12 mouse cellular contexts compared by ENCODE assay signal in genomic region chr15:101308440-101309348, GRCm38 (mm10). TPM values are rescaled to one million over a fixed set of nuclear protein-coding genes. Genes with fewer than 3 reads are reported as not detected.
A peak's percentile ranks its signal among the peaks of the same experiment; 100 is the strongest.
DNase-seq lines count a peak whose midpoint lies in the region; ATAC-seq and TF ChIP-seq lines count a peak whose summit lies in the region.
"Had no signal": no experiment of that assay in that cellular context is flagged by ENCODE, and none has a peak within 500 bp of the region (broad histone marks: within the 10 kb centered on the region; RNA-seq: fewer than 3 reads in every experiment).

No protein-coding gene starts in this region.

- no peak for TF ChIP-seq CTCF in stomach, postnatal 0 days (IDR thresholded peaks at IDR 0.05; ENCODE audit: low read depth)
- no peak for TF ChIP-seq CTCF in heart, postnatal 0 days (IDR thresholded peaks at IDR 0.05; ENCODE audit: low read depth)

- no peaks in the 10 kb centered on the region for H3K9me3 ChIP-seq in heart, embryonic 11.5 days (replicated peaks; ENCODE audit: control insufficient read depth, low read length)
- no peaks in the 10 kb centered on the region for H3K9me3 ChIP-seq in stomach, embryonic 14.5 days (ENCODE audit: control insufficient read depth, low read depth, low read length)
- no peaks in the 10 kb centered on the region for H3K9me3 ChIP-seq in stomach, postnatal 0 days (ENCODE audit: control insufficient read depth, low read length)
- no peaks in the 10 kb centered on the region for H3K9me3 ChIP-seq in heart, postnatal 0 days (replicated peaks; ENCODE audit: control insufficient read depth, low read length)
- H3K9me3 ChIP-seq in stomach, embryonic 16.5 days (replicated peaks; ENCODE audit: control insufficient read depth, low read length), result no peaks in the 10 kb centered on the region
- H3K9me3 ChIP-seq: intestine, embryonic 15.5 days; megakaryocyte, embryonic 14.5 days; neural tube, embryonic 12.5 days had no signal

- H3K4me1 ChIP-seq in heart, embryonic 11.5 days (ENCODE audit: control insufficient read depth, insufficient read depth, low read length), result peaks cover 7% of the 10 kb centered on the region
- H3K4me1 ChIP-seq in stomach, embryonic 14.5 days (ENCODE audit: control insufficient read depth, insufficient read depth, low read length), result peaks cover 15% of the 10 kb centered on the region
- 0 out of 2 replicates have a peak, but pooled peaks cover 4% of the 10 kb centered on the region for H3K4me1 ChIP-seq in stomach, postnatal 0 days (replicated peaks; ENCODE audit: control insufficient read depth, insufficient read depth)
- H3K4me1 ChIP-seq in heart, postnatal 0 days (ENCODE audit: control insufficient read depth, insufficient read depth), result 0 out of 2 replicates have a peak, but pooled peaks cover 4% of the 10 kb centered on the region
- H3K4me1 ChIP-seq in stomach, embryonic 16.5 days (ENCODE audit: control insufficient read depth, insufficient read depth, low read length), result peaks cover 13% of the 10 kb centered on the region
- H3K4me1 ChIP-seq: neural tube, embryonic 12.5 days had no signal

- H3K36me3 ChIP-seq in heart, embryonic 11.5 days (ENCODE audit: control insufficient read depth, insufficient read depth, low read length), result no peaks in the 10 kb centered on the region
- H3K36me3 ChIP-seq in stomach, embryonic 14.5 days (ENCODE audit: control insufficient read depth, insufficient read depth, low read length), result no peaks in the 10 kb centered on the region
- H3K36me3 ChIP-seq in stomach, postnatal 0 days (ENCODE audit: control insufficient read depth, insufficient read depth, low read length), result no peaks in the 10 kb centered on the region
- no peaks in the 10 kb centered on the region for H3K36me3 ChIP-seq in heart, postnatal 0 days (replicated peaks; ENCODE audit: control insufficient read depth, insufficient read depth, low read length)
- no peaks in the 10 kb centered on the region for H3K36me3 ChIP-seq in stomach, embryonic 16.5 days (ENCODE audit: control insufficient read depth, insufficient read depth, low read length)
- H3K36me3 ChIP-seq: intestine, embryonic 15.5 days; neural tube, embryonic 12.5 days had no signal

- H3K27me3 ChIP-seq in heart, embryonic 11.5 days (ENCODE audit: control insufficient read depth, insufficient read depth, low read length), result no peaks in the 10 kb centered on the region
- no peaks in the 10 kb centered on the region for H3K27me3 ChIP-seq in stomach, embryonic 14.5 days (ENCODE audit: control insufficient read depth, insufficient read depth, low read length)
- no peaks in the 10 kb centered on the region for H3K27me3 ChIP-seq in stomach, postnatal 0 days (ENCODE audit: control insufficient read depth, insufficient read depth, low read length)
- H3K27me3 ChIP-seq in heart, postnatal 0 days (ENCODE audit: control insufficient read depth, insufficient read depth, low read length), result no peaks in the 10 kb centered on the region
- no peaks in the 10 kb centered on the region for H3K27me3 ChIP-seq in stomach, embryonic 16.5 days (ENCODE audit: control insufficient read depth, insufficient read depth, low read length)
- H3K27me3 ChIP-seq: intestine, embryonic 15.5 days; neural tube, embryonic 12.5 days had no signal

- no peak for TF ChIP-seq EP300 in stomach, postnatal 0 days (optimal IDR thresholded peaks at IDR 0.05)
- no peak for TF ChIP-seq EP300 in heart, postnatal 0 days (IDR thresholded peaks at IDR 0.05; ENCODE audit: low read depth)

- H3K4me3 ChIP-seq in heart, embryonic 11.5 days (ENCODE audit: low read depth, low read length), result no peak overlapping the region
- H3K4me3 ChIP-seq in stomach, embryonic 14.5 days (ENCODE audit: low read depth, low read length), result no peak overlapping the region
- H3K4me3 ChIP-seq in stomach, postnatal 0 days (ENCODE audit: low read depth, low read length), result no peak overlapping the region
- H3K4me3 ChIP-seq in heart, postnatal 0 days (ENCODE audit: low read depth, low read length), result no peak overlapping the region
- no peak overlapping the region for H3K4me3 ChIP-seq in stomach, embryonic 16.5 days (replicated peaks; ENCODE audit: low read length)
- H3K4me3 ChIP-seq: intestine, embryonic 15.5 days; megakaryocyte, embryonic 14.5 days; neural tube, embryonic 12.5 days had no signal

- WGBS in heart, embryonic 11.5 days (ENCODE audit: insufficient replicate concordance), result 58% methylated on average over 13 of the region's 13 CpGs
- 45% methylated on average over 13 of the region's 13 CpGs for WGBS in stomach, embryonic 14.5 days
- 38% methylated on average over 13 of the region's 13 CpGs for WGBS in stomach, postnatal 0 days
- 54% methylated on average over 13 of the region's 13 CpGs for WGBS in heart, postnatal 0 days
- WGBS in stomach, embryonic 16.5 days, result 37% methylated on average over 13 of the region's 13 CpGs

- ATAC-seq in heart, embryonic 11.5 days (replicated peaks; ENCODE audit: insufficient number of reproducible peaks, low FRiP score, low TSS enrichment), result no peak
- ATAC-seq in stomach, embryonic 14.5 days (ENCODE audit: insufficient number of reproducible peaks, insufficient read depth, low FRiP score, low read depth), result peak; percentile 42; the same call in 1 of the 2 replicates
- ATAC-seq in stomach, postnatal 0 days (ENCODE audit: low FRiP score, low TSS enrichment), result no peak; the same call in 1 of the 2 replicates
- peak; percentile 57; the same call in 1 of the 2 replicates for ATAC-seq in heart, postnatal 0 days (ENCODE audit: insufficient read depth, low read depth)
- ATAC-seq in stomach, embryonic 16.5 days (ENCODE audit: insufficient read depth, low FRiP score), result no peak; the same call in 1 of the 2 replicates
- ATAC-seq in activated CD4-positive, CD25-positive, alpha-beta regulatory T cell, adult 4 months, result no peak

- peak; percentile 71 to 74 for DNase-seq in heart, adult 9 months (ENCODE audit: low spot score in 2 of 2)
- no peak for DNase-seq in stomach, postnatal 0 days (ENCODE audit: low spot score)
- no peak for DNase-seq in heart, postnatal 0 days (ENCODE audit: low spot score)
- DNase-seq in adrenal gland, postnatal 4 days (ENCODE audit: low spot score in 2 of 2), result no peak
- DNase-seq: right cerebral cortex, postnatal 25 days had no signal

- H3K27ac ChIP-seq in heart, embryonic 11.5 days (ENCODE audit: low read depth, low read length), result no peak overlapping the region
- peak overlapping the region; percentile 0; the same call in 1 of the 2 replicates for H3K27ac ChIP-seq in stomach, embryonic 14.5 days (ENCODE audit: low read length)
- H3K27ac ChIP-seq in stomach, postnatal 0 days (replicated peaks), result no peak overlapping the region
- H3K27ac ChIP-seq in heart, postnatal 0 days (ENCODE audit: low read depth), result peak overlapping the region; percentile 65
- H3K27ac ChIP-seq in stomach, embryonic 16.5 days (ENCODE audit: low read length), result peak overlapping the region; percentile 49
- H3K27ac ChIP-seq: intestine, embryonic 15.5 days; neural tube, embryonic 12.5 days had no signal

- H3K4me2 ChIP-seq in heart, embryonic 11.5 days, result no peak overlapping the region
- H3K4me2 ChIP-seq in stomach, embryonic 14.5 days (replicated peaks; ENCODE audit: low read depth, low read length), result no peak overlapping the region
- H3K4me2 ChIP-seq in stomach, postnatal 0 days (replicated peaks; ENCODE audit: low read depth), result no peak overlapping the region
- H3K4me2 ChIP-seq in heart, postnatal 0 days (ENCODE audit: low read depth, low read length), result no peak overlapping the region
- no peak overlapping the region for H3K4me2 ChIP-seq in stomach, embryonic 16.5 days (ENCODE audit: low read depth, low read length)
- H3K4me2 ChIP-seq: intestine, embryonic 15.5 days; neural tube, embryonic 12.5 days had no signal

- H3K9ac ChIP-seq in heart, embryonic 11.5 days (ENCODE audit: low read depth, low read length), result no peak overlapping the region
- H3K9ac ChIP-seq in stomach, embryonic 14.5 days (replicated peaks; ENCODE audit: low read depth, low read length), result no peak overlapping the region
- no peak overlapping the region for H3K9ac ChIP-seq in stomach, postnatal 0 days (ENCODE audit: low read length)
- no peak overlapping the region for H3K9ac ChIP-seq in heart, postnatal 0 days (replicated peaks; ENCODE audit: low read depth, low read length)
- peak overlapping the region; percentile 26; the same call in 1 of the 2 replicates for H3K9ac ChIP-seq in stomach, embryonic 16.5 days (ENCODE audit: low read length)
- H3K9ac ChIP-seq: intestine, embryonic 15.5 days; neural tube, embryonic 12.5 days had no signal

RNA-seq across cellular contexts. Expression of gene 6030408B16Rik, which starts 15.7 kb away (rescaled TPM):
- polyA plus RNA-seq in heart, embryonic 11.5 days (2014; fragmentation: Nextera tagmentation; extraction: Ambion mirVana), result 1.3 and 2.2 TPM in 2 replicates
- polyA plus RNA-seq in stomach, embryonic 14.5 days (2014; fragmentation: Nextera tagmentation; extraction: Ambion mirVana), result 20.1 and 25.0 TPM in 2 replicates
- 2.4 TPM in 2 replicates for polyA plus RNA-seq in stomach, postnatal 0 days (2015; fragmentation: Nextera tagmentation; extraction: Ambion mirVana)
- total RNA-seq in heart, postnatal 0 days (2014; rRNA removed; ENCODE audit: low replicate concordance), result 6.5 and 8.4 TPM in 2 replicates
- 6.4 and 8.1 TPM in 2 replicates for polyA plus RNA-seq in heart, postnatal 0 days (2015; fragmentation: Nextera tagmentation; extraction: Ambion mirVana)
- 9.4 and 9.5 TPM in 2 replicates for polyA plus RNA-seq in stomach, embryonic 16.5 days (2015; fragmentation: Nextera tagmentation; extraction: Ambion mirVana)
- under 1 TPM in 1 of 2 experiments, not detected in 1; 0.38 TPM for polyA plus RNA-seq in activated CD4-positive, CD25-positive, alpha-beta regulatory T cell, adult 4 months (2017; shearing (Covaris generic))
- total RNA-seq in adrenal gland, postnatal 4 days (2021), result 1 to 10 TPM; 2.6 to 3.4 TPM

RNA-seq across cellular contexts. Expression of gene Atg101, which starts 24.6 kb away (rescaled TPM):
- 49.4 and 50.1 TPM in 2 replicates for polyA plus RNA-seq in heart, embryonic 11.5 days (2014; fragmentation: Nextera tagmentation; extraction: Ambion mirVana)
- polyA plus RNA-seq in stomach, embryonic 14.5 days (2014; fragmentation: Nextera tagmentation; extraction: Ambion mirVana), result 63.5 and 64.1 TPM in 2 replicates
- 49.3 and 50.4 TPM in 2 replicates for polyA plus RNA-seq in stomach, postnatal 0 days (2015; fragmentation: Nextera tagmentation; extraction: Ambion mirVana)
- 43.7 and 61.6 TPM in 2 replicates for total RNA-seq in heart, postnatal 0 days (2014; rRNA removed; ENCODE audit: low replicate concordance)
- polyA plus RNA-seq in heart, postnatal 0 days (2015; fragmentation: Nextera tagmentation; extraction: Ambion mirVana), result 48.6 and 53.4 TPM in 2 replicates
- 66.9 and 67.0 TPM in 2 replicates for polyA plus RNA-seq in stomach, embryonic 16.5 days (2015; fragmentation: Nextera tagmentation; extraction: Ambion mirVana)
- 10 to 100 TPM; 42.8 to 43.6 TPM for polyA plus RNA-seq in activated CD4-positive, CD25-positive, alpha-beta regulatory T cell, adult 4 months (2017; shearing (Covaris generic))
- total RNA-seq in adrenal gland, postnatal 4 days (2021), result 10 to 100 TPM; 37.8 to 38.9 TPM

RNA-seq across cellular contexts. Expression of gene Nr4a1, which starts 54.6 kb away (rescaled TPM):
- 7.5 and 8.1 TPM in 2 replicates for polyA plus RNA-seq in heart, embryonic 11.5 days (2014; fragmentation: Nextera tagmentation; extraction: Ambion mirVana)
- 10.1 and 12.1 TPM in 2 replicates for polyA plus RNA-seq in stomach, embryonic 14.5 days (2014; fragmentation: Nextera tagmentation; extraction: Ambion mirVana)
- 9.4 and 17.1 TPM in 2 replicates for polyA plus RNA-seq in stomach, postnatal 0 days (2015; fragmentation: Nextera tagmentation; extraction: Ambion mirVana)
- 40.2 and 56.0 TPM in 2 replicates for total RNA-seq in heart, postnatal 0 days (2014; rRNA removed; ENCODE audit: low replicate concordance)
- polyA plus RNA-seq in heart, postnatal 0 days (2015; fragmentation: Nextera tagmentation; extraction: Ambion mirVana), result 7.4 and 8.6 TPM in 2 replicates
- 12.9 and 13.3 TPM in 2 replicates for polyA plus RNA-seq in stomach, embryonic 16.5 days (2015; fragmentation: Nextera tagmentation; extraction: Ambion mirVana)
- polyA plus RNA-seq in activated CD4-positive, CD25-positive, alpha-beta regulatory T cell, adult 4 months (2017; shearing (Covaris generic)), result 10 to 100 TPM; 37.5 to 92.8 TPM
- total RNA-seq in adrenal gland, postnatal 4 days (2021), result 10 to 100 TPM; 64.5 to 79.0 TPM

Comparison
In these comparisons a context has a peak if more than half of its experiments do, and no peak if none do; other contexts are left out.
1. DNase-seq: peak in heart, adult 9 months (2 of 2); none in stomach, postnatal 0 days (single experiment), heart, postnatal 0 days (single experiment) and adrenal gland, postnatal 4 days (0 of 2).
2. ATAC-seq: peak in stomach, embryonic 14.5 days (single experiment) and heart, postnatal 0 days (single experiment); none in heart, embryonic 11.5 days (single experiment), stomach, postnatal 0 days (single experiment), stomach, embryonic 16.5 days (single experiment) and activated CD4-positive, CD25-positive, alpha-beta regulatory T cell, adult 4 months (single experiment).
3. H3K27ac ChIP-seq: peak in stomach, embryonic 14.5 days (single experiment), heart, postnatal 0 days (single experiment) and stomach, embryonic 16.5 days (single experiment); none in heart, embryonic 11.5 days (single experiment) and stomach, postnatal 0 days (single experiment).